Mouse (Mus musculus): ENCODE results near the gene Rtp4. TPM values are rescaled to one million over a fixed set of nuclear protein-coding genes. Genes with fewer than 3 reads are reported as not detected.

Gene Rtp4
- polyA plus RNA-seq, 1 experiment, result 0.49 TPM

DNA sequence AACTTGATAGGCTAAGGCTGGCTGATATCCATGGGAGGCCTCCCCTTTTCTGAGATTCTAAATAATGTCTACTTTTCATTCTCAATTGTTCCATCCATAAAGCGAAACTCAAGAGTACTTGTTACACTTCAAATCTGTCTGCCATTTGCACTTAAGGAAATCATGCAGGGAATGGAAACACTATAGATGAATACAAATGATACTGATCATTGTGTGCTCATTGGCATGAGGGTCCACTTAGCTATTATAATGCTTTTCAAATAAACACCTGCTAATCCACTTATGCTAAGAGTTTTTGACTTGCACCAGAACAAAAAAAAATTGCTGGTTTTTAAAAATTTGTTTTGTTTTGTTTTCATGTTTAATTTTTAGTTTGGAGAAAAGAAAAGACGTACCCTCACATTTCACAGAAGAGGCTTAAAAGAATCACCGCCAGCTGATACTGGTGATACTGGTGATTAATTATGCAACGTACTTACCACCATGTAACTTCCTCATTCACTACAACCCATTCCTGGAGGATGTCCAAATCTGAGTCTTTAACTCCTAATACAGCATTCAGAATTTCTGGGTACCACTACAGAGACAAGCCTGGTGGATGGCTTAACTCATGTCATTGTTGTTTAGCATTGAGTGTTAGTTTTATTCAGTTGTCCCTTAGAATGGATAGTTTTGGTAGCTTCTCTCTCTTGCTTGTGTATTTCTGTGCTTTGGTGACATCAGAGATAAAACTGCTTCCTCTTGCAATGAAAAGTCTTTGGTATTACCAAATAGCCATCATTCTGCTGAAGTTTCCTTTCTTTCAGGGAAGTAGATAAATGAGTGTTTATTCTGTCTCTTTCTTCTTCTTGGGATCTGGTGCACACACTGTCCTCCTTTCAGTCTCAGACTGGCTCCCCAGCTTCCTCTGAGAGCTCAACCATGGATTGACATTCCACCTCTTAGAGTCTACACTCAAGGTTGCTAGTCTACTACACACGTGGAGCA lies 71.3 kb downstream of the Rtp4 start:
- no peak for TF ChIP-seq CTCF (IDR thresholded peaks at IDR 0.05; ENCODE audit: control insufficient read depth, insufficient read depth, insufficient replicate concordance, low read depth, low read length)
- no peak for TF ChIP-seq POLR2A (IDR thresholded peaks at IDR 0.05; ENCODE audit: control insufficient read depth, low read depth, low read length)
- H3K4me1 ChIP-seq (ENCODE audit: control insufficient read depth, insufficient read depth, low read length), result no peaks in the 10 kb centered on the region
- H3K27me3 ChIP-seq (ENCODE audit: control insufficient read depth, insufficient read depth, low read length), result no peaks in the 10 kb centered on the region
- H3K36me3 ChIP-seq (ENCODE audit: control insufficient read depth, insufficient read depth, low read length), result no peaks in the 10 kb centered on the region
- no peak overlapping the region for H3K4me3 ChIP-seq (ENCODE audit: control insufficient read depth, low read depth, low read length)
- no peak overlapping the region for H3K27ac ChIP-seq (ENCODE audit: control insufficient read depth, insufficient read depth, low read depth, low read length)

DNA sequence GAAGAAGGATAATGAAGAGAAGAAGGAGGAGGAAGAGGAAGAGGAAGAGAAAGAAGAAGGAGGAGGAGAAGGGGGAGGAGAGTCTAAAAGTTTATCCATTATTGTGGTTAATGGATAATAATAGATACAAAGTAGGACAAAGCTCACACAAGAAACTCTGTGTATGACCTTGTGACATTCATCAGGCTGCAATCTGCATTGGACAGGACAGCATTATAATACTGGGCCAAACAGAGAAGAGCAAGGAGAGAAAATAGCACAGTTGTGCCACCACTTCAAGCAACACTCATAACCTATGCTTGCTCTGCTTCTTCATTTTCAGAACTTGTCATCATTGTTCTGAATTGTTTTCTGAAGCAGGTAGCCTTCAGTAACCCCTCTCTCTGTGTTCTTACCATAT lies 72.4 kb downstream of the Rtp4 start:
- TF ChIP-seq POLR2A (IDR thresholded peaks at IDR 0.05; ENCODE audit: control insufficient read depth, low read depth, low read length), result no peak
- TF ChIP-seq CTCF (IDR thresholded peaks at IDR 0.05; ENCODE audit: control insufficient read depth, insufficient read depth, insufficient replicate concordance, low read depth, low read length), result no peak
- H3K4me3 ChIP-seq (ENCODE audit: control insufficient read depth, low read depth, low read length), result no peak overlapping the region

GRCm38 (mm10) chr16:23596696-23597095 lies 76.6 kb downstream of the Rtp4 start:
- no peak for TF ChIP-seq CTCF (IDR thresholded peaks at IDR 0.05; ENCODE audit: control insufficient read depth, insufficient read depth, insufficient replicate concordance, low read depth, low read length)
- no peak for TF ChIP-seq POLR2A (IDR thresholded peaks at IDR 0.05; ENCODE audit: control insufficient read depth, low read depth, low read length)
- no peaks in the 10 kb centered on the region for H3K4me1 ChIP-seq (ENCODE audit: control insufficient read depth, insufficient read depth, low read length)
- H3K27ac ChIP-seq (ENCODE audit: control insufficient read depth, insufficient read depth, low read depth, low read length), result no peak overlapping the region
- H3K27me3 ChIP-seq (ENCODE audit: control insufficient read depth, insufficient read depth, low read length), result no peaks in the 10 kb centered on the region
- no peak overlapping the region for H3K4me3 ChIP-seq (ENCODE audit: control insufficient read depth, low read depth, low read length)
- H3K36me3 ChIP-seq (ENCODE audit: control insufficient read depth, insufficient read depth, low read length), result no peaks in the 10 kb centered on the region

More for the DNA sequence above, 72.4 kb downstream of the Rtp4 start:
- Histone ChIP-seq H3K4me1 (ENCODE audit: control insufficient read depth, insufficient read depth, low read length) (no peaks in the 10 kb centered on the region), H3K27ac (ENCODE audit: control insufficient read depth, insufficient read depth, low read depth, low read length) (no peak overlapping the region), H3K36me3 (ENCODE audit: control insufficient read depth, insufficient read depth, low read length) (no peaks in the 10 kb centered on the region), H3K27me3 (ENCODE audit: control insufficient read depth, insufficient read depth, low read length) (no peaks in the 10 kb centered on the region)

DNA sequence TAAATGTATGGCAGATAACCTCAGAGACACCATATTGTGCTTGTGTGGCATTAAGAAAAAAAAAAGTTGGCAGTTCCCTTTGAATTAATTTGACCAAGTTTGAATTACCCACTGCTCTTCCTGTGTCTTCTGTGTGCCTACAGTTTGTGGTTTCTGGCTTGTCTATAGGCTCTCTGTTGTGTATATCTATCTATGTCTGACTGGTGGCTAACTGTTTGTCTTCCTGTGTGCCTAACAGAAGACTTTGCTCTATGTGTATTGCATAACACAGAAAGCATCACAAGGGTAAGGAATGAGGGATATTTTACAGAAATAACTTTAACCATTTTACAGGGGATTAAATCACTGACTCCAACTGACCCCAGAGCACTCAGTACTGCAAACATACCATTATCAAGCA lies 77.9 kb downstream of the Rtp4 start:
- no peak overlapping the region for H3K27ac ChIP-seq (ENCODE audit: control insufficient read depth, insufficient read depth, low read depth, low read length)
- no peaks in the 10 kb centered on the region for H3K36me3 ChIP-seq (ENCODE audit: control insufficient read depth, insufficient read depth, low read length)
- TF ChIP-seq CTCF (IDR thresholded peaks at IDR 0.05; ENCODE audit: control insufficient read depth, insufficient read depth, insufficient replicate concordance, low read depth, low read length) (no peak), POLR2A (IDR thresholded peaks at IDR 0.05; ENCODE audit: control insufficient read depth, low read depth, low read length) (no peak)
- H3K4me3 ChIP-seq (ENCODE audit: control insufficient read depth, low read depth, low read length), result no peak overlapping the region
- no peaks in the 10 kb centered on the region for H3K4me1 ChIP-seq (ENCODE audit: control insufficient read depth, insufficient read depth, low read length)
- no peaks in the 10 kb centered on the region for H3K27me3 ChIP-seq (ENCODE audit: control insufficient read depth, insufficient read depth, low read length)

GRCm38 (mm10) chr16:23606220-23606619 lies 86.1 kb downstream of the Rtp4 start:
- Histone ChIP-seq H3K27me3 (ENCODE audit: control insufficient read depth, insufficient read depth, low read length) (no peaks in the 10 kb centered on the region), H3K36me3 (ENCODE audit: control insufficient read depth, insufficient read depth, low read length) (no peaks in the 10 kb centered on the region), H3K27ac (ENCODE audit: control insufficient read depth, insufficient read depth, low read depth, low read length) (no peak overlapping the region), H3K4me3 (ENCODE audit: control insufficient read depth, low read depth, low read length) (no peak overlapping the region), H3K4me1 (ENCODE audit: control insufficient read depth, insufficient read depth, low read length) (no peaks in the 10 kb centered on the region)
- no peak for TF ChIP-seq POLR2A (IDR thresholded peaks at IDR 0.05; ENCODE audit: control insufficient read depth, low read depth, low read length)
- no peak for TF ChIP-seq CTCF (IDR thresholded peaks at IDR 0.05; ENCODE audit: control insufficient read depth, insufficient read depth, insufficient replicate concordance, low read depth, low read length)

- Histone ChIP-seq H3K4me1 (ENCODE audit: control insufficient read depth, insufficient read depth, low read length) (no peaks in the 10 kb centered on the region), H3K27ac (ENCODE audit: control insufficient read depth, insufficient read depth, low read depth, low read length) (no peak overlapping the region), H3K4me3 (ENCODE audit: control insufficient read depth, low read depth, low read length) (no peak overlapping the region), H3K27me3 (ENCODE audit: control insufficient read depth, insufficient read depth, low read length) (no peaks in the 10 kb centered on the region), H3K36me3 (ENCODE audit: control insufficient read depth, insufficient read depth, low read length) (no peaks in the 10 kb centered on the region)
- no peak for TF ChIP-seq POLR2A (IDR thresholded peaks at IDR 0.05; ENCODE audit: control insufficient read depth, low read depth, low read length)
- no peak for TF ChIP-seq CTCF (IDR thresholded peaks at IDR 0.05; ENCODE audit: control insufficient read depth, insufficient read depth, insufficient replicate concordance, low read depth, low read length)
Measured at GRCm38 (mm10) chr16:23606651-23607050, 86.6 kb downstream of the Rtp4 start.

GRCm38 (mm10) chr16:23607911-23608410 lies 87.9 kb downstream of the Rtp4 start:
- TF ChIP-seq CTCF (IDR thresholded peaks at IDR 0.05; ENCODE audit: control insufficient read depth, insufficient read depth, insufficient replicate concordance, low read depth, low read length) (no peak), POLR2A (IDR thresholded peaks at IDR 0.05; ENCODE audit: control insufficient read depth, low read depth, low read length) (no peak)
- no peak overlapping the region for H3K27ac ChIP-seq (ENCODE audit: control insufficient read depth, insufficient read depth, low read depth, low read length)
- H3K27me3 ChIP-seq (ENCODE audit: control insufficient read depth, insufficient read depth, low read length), result no peaks in the 10 kb centered on the region
- H3K4me3 ChIP-seq (ENCODE audit: control insufficient read depth, low read depth, low read length), result no peak overlapping the region
- no peaks in the 10 kb centered on the region for H3K36me3 ChIP-seq (ENCODE audit: control insufficient read depth, insufficient read depth, low read length)
- no peaks in the 10 kb centered on the region for H3K4me1 ChIP-seq (ENCODE audit: control insufficient read depth, insufficient read depth, low read length)
